8 mouse cellular contexts compared by ENCODE assay signal in genomic region chr11:58937909-58938308, GRCm38 (mm10). TPM values are rescaled to one million over a fixed set of nuclear protein-coding genes. Genes with fewer than 3 reads are reported as not detected.
DNase-seq lines count a peak whose midpoint lies in the region; ATAC-seq and TF ChIP-seq lines count a peak whose summit lies in the region.

No protein-coding gene starts in this region.

- no peak for ATAC-seq in lung, embryonic 14.5 days (ENCODE audit: insufficient read depth)
- ATAC-seq in embryonic facial prominence, embryonic 11.5 days (replicated peaks; ENCODE audit: insufficient number of reproducible peaks, low FRiP score, low TSS enrichment, low read depth): peak; percentile 5; the same call in 1 of the 2 replicates
- ATAC-seq in hindbrain, postnatal 0 days: 0 out of 2 replicates have a peak, but pooled peaks have one; percentile 0
- ATAC-seq in midbrain, embryonic 11.5 days (ENCODE audit: low FRiP score): peak; percentile 17; the same call in 1 of the 2 replicates

- DNase-seq in lung, embryonic 14.5 days: peak; percentile 53
- no peak for DNase-seq in lung, adult 18-20 months
- peak; percentile 52 for DNase-seq in embryonic facial prominence, embryonic 11.5 days (ENCODE audit: low spot score)
- DNase-seq in hindbrain, postnatal 0 days (ENCODE audit: low spot score): peak; percentile 49
- DNase-seq in midbrain, embryonic 11.5 days (ENCODE audit: low spot score, missing footprints): peak; percentile 93
- no peak for DNase-seq in frontal cortex, adult 2 months (ENCODE audit: extremely low spot score in 1 of 2, low spot score in 1 of 2)
- no peak for DNase-seq in gastrocnemius, postnatal 4 days (ENCODE audit: low spot score in 2 of 2)
- DNase-seq in adrenal gland, postnatal 10 days: no peak

- peaks cover 36% of the 10 kb centered on the region for H3K36me3 ChIP-seq in lung, embryonic 14.5 days (ENCODE audit: insufficient read depth)
- H3K36me3 ChIP-seq in embryonic facial prominence, embryonic 11.5 days (replicated peaks; ENCODE audit: control insufficient read depth, insufficient read depth, low read depth, low read length): peaks cover 11% of the 10 kb centered on the region
- H3K36me3 ChIP-seq in hindbrain, postnatal 0 days (ENCODE audit: insufficient read depth, low read length): peaks cover 27% of the 10 kb centered on the region; the same call in 1 of the 2 replicates
- peaks cover 12% of the 10 kb centered on the region for H3K36me3 ChIP-seq in midbrain, embryonic 11.5 days (ENCODE audit: control insufficient read depth, insufficient read depth, low read length)

- peak overlapping the region; percentile 94 for H3K4me3 ChIP-seq in lung, embryonic 14.5 days (ENCODE audit: low read depth, low read length)
- H3K4me3 ChIP-seq in embryonic facial prominence, embryonic 11.5 days (ENCODE audit: low read depth, low read length): peak overlapping the region; percentile 90
- H3K4me3 ChIP-seq in hindbrain, postnatal 0 days (ENCODE audit: low read length): peak overlapping the region; percentile 94
- peak overlapping the region; percentile 90 for H3K4me3 ChIP-seq in midbrain, embryonic 11.5 days (ENCODE audit: low read depth, low read length)

- H3K9me3 ChIP-seq in lung, embryonic 14.5 days (ENCODE audit: low read depth, low read length): no peaks in the 10 kb centered on the region
- no peaks in the 10 kb centered on the region for H3K9me3 ChIP-seq in embryonic facial prominence, embryonic 11.5 days (replicated peaks; ENCODE audit: control insufficient read depth, low read length)
- no peaks in the 10 kb centered on the region for H3K9me3 ChIP-seq in hindbrain, postnatal 0 days (ENCODE audit: low read length)
- no peaks in the 10 kb centered on the region for H3K9me3 ChIP-seq in midbrain, embryonic 11.5 days (ENCODE audit: control insufficient read depth, low read length)

- H3K27me3 ChIP-seq in lung, embryonic 14.5 days (ENCODE audit: insufficient read depth, low read length): no peaks in the 10 kb centered on the region
- no peaks in the 10 kb centered on the region for H3K27me3 ChIP-seq in embryonic facial prominence, embryonic 11.5 days (ENCODE audit: control insufficient read depth, insufficient read depth, low read length)
- H3K27me3 ChIP-seq in hindbrain, postnatal 0 days (ENCODE audit: insufficient read depth, low read length): no peaks in the 10 kb centered on the region
- no peaks in the 10 kb centered on the region for H3K27me3 ChIP-seq in midbrain, embryonic 11.5 days (ENCODE audit: control insufficient read depth, insufficient read depth, low read length)

- no peak for TF ChIP-seq CTCF in lung, embryonic 14.5 days (IDR thresholded peaks at IDR 0.05; ENCODE audit: low read depth)
- no peak for TF ChIP-seq CTCF in hindbrain, postnatal 0 days (IDR thresholded peaks at IDR 0.05; ENCODE audit: low read depth)

- peak overlapping the region; percentile 91 for H3K9ac ChIP-seq in lung, embryonic 14.5 days
- H3K9ac ChIP-seq in embryonic facial prominence, embryonic 11.5 days (replicated peaks; ENCODE audit: low read length): peak overlapping the region; percentile 97
- H3K9ac ChIP-seq in hindbrain, postnatal 0 days (replicated peaks; ENCODE audit: low read length): peak overlapping the region; percentile 98
- peak overlapping the region; percentile 97 for H3K9ac ChIP-seq in midbrain, embryonic 11.5 days (ENCODE audit: low read length)

- H3K27ac ChIP-seq in lung, embryonic 14.5 days (ENCODE audit: low read depth): peak overlapping the region; percentile 95; the same call in 1 of the 2 replicates
- H3K27ac ChIP-seq in embryonic facial prominence, embryonic 11.5 days (replicated peaks; ENCODE audit: low read depth, low read length): 0 out of 2 replicates have a peak overlapping the region, but pooled peaks have one; percentile 81
- H3K27ac ChIP-seq in hindbrain, postnatal 0 days: peak overlapping the region; percentile 97
- H3K27ac ChIP-seq in midbrain, embryonic 11.5 days (ENCODE audit: low read depth, low read length): peak overlapping the region; percentile 84

- H3K4me1 ChIP-seq in lung, embryonic 14.5 days (ENCODE audit: insufficient read depth): peaks cover 4% of the 10 kb centered on the region; the same call in 1 of the 2 replicates
- H3K4me1 ChIP-seq in embryonic facial prominence, embryonic 11.5 days (ENCODE audit: control insufficient read depth, insufficient read depth, low read length): peaks cover 3% of the 10 kb centered on the region; the same call in 1 of the 2 replicates
- H3K4me1 ChIP-seq in hindbrain, postnatal 0 days (ENCODE audit: insufficient read depth, low read length): peaks cover 12% of the 10 kb centered on the region; the same call in 1 of the 2 replicates
- H3K4me1 ChIP-seq in midbrain, embryonic 11.5 days (ENCODE audit: control insufficient read depth, insufficient read depth, low read length): peaks cover 14% of the 10 kb centered on the region

- WGBS in lung, embryonic 14.5 days: 2% methylated on average over 13 of the region's 13 CpGs
- WGBS in embryonic facial prominence, embryonic 11.5 days: under 1% methylated on average over 13 of the region's 13 CpGs
- WGBS in hindbrain, postnatal 0 days: 1% methylated on average over 13 of the region's 13 CpGs
- 3% methylated on average over 13 of the region's 13 CpGs for WGBS in midbrain, embryonic 11.5 days

- peak overlapping the region; percentile 92 for H3K4me2 ChIP-seq in lung, embryonic 14.5 days
- H3K4me2 ChIP-seq in embryonic facial prominence, embryonic 11.5 days (ENCODE audit: low read depth, low read length): peak overlapping the region; percentile 77
- peak overlapping the region; percentile 87 for H3K4me2 ChIP-seq in hindbrain, postnatal 0 days (ENCODE audit: low read depth, low read length)
- H3K4me2 ChIP-seq in midbrain, embryonic 11.5 days: peak overlapping the region; percentile 98

RNA-seq across cellular contexts. Expression of gene Rnf187, which starts 0.8 kb away (rescaled TPM):
- polyA plus RNA-seq in lung, embryonic 14.5 days (2014; fragmentation: Nextera tagmentation; extraction: Ambion mirVana): 273 and 293 TPM in 2 replicates
- polyA plus RNA-seq in embryonic facial prominence, embryonic 11.5 days (2014; fragmentation: Nextera tagmentation; extraction: Ambion mirVana): 315 and 331 TPM in 2 replicates
- 975 and 1,069 TPM in 2 replicates for total RNA-seq in hindbrain, postnatal 0 days (2014; rRNA removed)
- 649 and 670 TPM in 2 replicates for polyA plus RNA-seq in hindbrain, postnatal 0 days (2015; fragmentation: Nextera tagmentation; extraction: Ambion mirVana)
- 354 and 381 TPM in 2 replicates for polyA plus RNA-seq in midbrain, embryonic 11.5 days (2014; fragmentation: Nextera tagmentation; extraction: Ambion mirVana)
- 554 and 589 TPM in 2 replicates for polyA plus RNA-seq in frontal cortex, adult 2 months (2012; rRNA removed)
- 100 to 1,000 TPM; 161 to 162 TPM for total RNA-seq in gastrocnemius, postnatal 4 days (2021)
- total RNA-seq in adrenal gland, postnatal 10 days (2021): 100 to 1,000 TPM; 154 to 156 TPM

RNA-seq across cellular contexts. Expression of gene Hist3h2ba, which starts 10.8 kb away (rescaled TPM):
- 9.0 and 9.5 TPM in 2 replicates for polyA plus RNA-seq in lung, embryonic 14.5 days (2014; fragmentation: Nextera tagmentation; extraction: Ambion mirVana)
- polyA plus RNA-seq in embryonic facial prominence, embryonic 11.5 days (2014; fragmentation: Nextera tagmentation; extraction: Ambion mirVana): 45.1 and 52.2 TPM in 2 replicates
- 625 and 1,276 TPM in 2 replicates for total RNA-seq in hindbrain, postnatal 0 days (2014; rRNA removed)
- 103 and 109 TPM in 2 replicates for polyA plus RNA-seq in hindbrain, postnatal 0 days (2015; fragmentation: Nextera tagmentation; extraction: Ambion mirVana)
- 99.9 and 101 TPM in 2 replicates for polyA plus RNA-seq in midbrain, embryonic 11.5 days (2014; fragmentation: Nextera tagmentation; extraction: Ambion mirVana)
- 174 and 184 TPM in 2 replicates for polyA plus RNA-seq in frontal cortex, adult 2 months (2012; rRNA removed)
- 10 to 100 TPM in 1 of 2 experiments, 1 to 10 TPM in 1; 9.8 to 17.0 TPM for total RNA-seq in gastrocnemius, postnatal 4 days (2021)
- total RNA-seq in adrenal gland, postnatal 10 days (2021): 10 to 100 TPM; 23.0 to 32.1 TPM

RNA-seq across cellular contexts. Expression of gene Hist3h2a, which starts 16.6 kb away (rescaled TPM):
- 18.1 and 18.5 TPM in 2 replicates for polyA plus RNA-seq in lung, embryonic 14.5 days (2014; fragmentation: Nextera tagmentation; extraction: Ambion mirVana)
- 33.0 and 35.0 TPM in 2 replicates for polyA plus RNA-seq in embryonic facial prominence, embryonic 11.5 days (2014; fragmentation: Nextera tagmentation; extraction: Ambion mirVana)
- 218 and 236 TPM in 2 replicates for total RNA-seq in hindbrain, postnatal 0 days (2014; rRNA removed)
- 49.6 and 53.3 TPM in 2 replicates for polyA plus RNA-seq in hindbrain, postnatal 0 days (2015; fragmentation: Nextera tagmentation; extraction: Ambion mirVana)
- polyA plus RNA-seq in midbrain, embryonic 11.5 days (2014; fragmentation: Nextera tagmentation; extraction: Ambion mirVana): 57.8 and 61.8 TPM in 2 replicates
- polyA plus RNA-seq in frontal cortex, adult 2 months (2012; rRNA removed): 54.3 and 57.7 TPM in 2 replicates
- 10 to 100 TPM; 37.1 to 42.7 TPM for total RNA-seq in gastrocnemius, postnatal 4 days (2021)
- 10 to 100 TPM; 30.8 to 37.5 TPM for total RNA-seq in adrenal gland, postnatal 10 days (2021)

RNA-seq across cellular contexts. Expression of gene Trim17, which starts 16.6 kb away (rescaled TPM):
- 0.14 and 0.22 TPM in 2 replicates for polyA plus RNA-seq in lung, embryonic 14.5 days (2014; fragmentation: Nextera tagmentation; extraction: Ambion mirVana)
- polyA plus RNA-seq in embryonic facial prominence, embryonic 11.5 days (2014; fragmentation: Nextera tagmentation; extraction: Ambion mirVana): 0.14 and 0.39 TPM in 2 replicates
- 2.8 and 4.3 TPM in 2 replicates for total RNA-seq in hindbrain, postnatal 0 days (2014; rRNA removed)
- 0.55 and 0.74 TPM in 2 replicates for polyA plus RNA-seq in hindbrain, postnatal 0 days (2015; fragmentation: Nextera tagmentation; extraction: Ambion mirVana)
- polyA plus RNA-seq in midbrain, embryonic 11.5 days (2014; fragmentation: Nextera tagmentation; extraction: Ambion mirVana): 0.45 and 0.62 TPM in 2 replicates
- polyA plus RNA-seq in frontal cortex, adult 2 months (2012; rRNA removed): 7.8 and 9.7 TPM in 2 replicates
- under 1 TPM; 0.23 to 0.29 TPM for total RNA-seq in gastrocnemius, postnatal 4 days (2021)
- total RNA-seq in adrenal gland, postnatal 10 days (2021): under 1 TPM; 0.09 TPM

RNA-seq across cellular contexts. Expression of gene Btnl10, which starts 20.2 kb away (rescaled TPM):
- not detected in 2 replicates for polyA plus RNA-seq in lung, embryonic 14.5 days (2014; fragmentation: Nextera tagmentation; extraction: Ambion mirVana)
- polyA plus RNA-seq in embryonic facial prominence, embryonic 11.5 days (2014; fragmentation: Nextera tagmentation; extraction: Ambion mirVana): 0.04 and 0.10 TPM in 2 replicates
- not detected in 2 replicates for total RNA-seq in hindbrain, postnatal 0 days (2014; rRNA removed)
- 0.04 TPM in 1 of 2 replicates, not detected in the other for polyA plus RNA-seq in hindbrain, postnatal 0 days (2015; fragmentation: Nextera tagmentation; extraction: Ambion mirVana)
- polyA plus RNA-seq in midbrain, embryonic 11.5 days (2014; fragmentation: Nextera tagmentation; extraction: Ambion mirVana): not detected in 2 replicates
- polyA plus RNA-seq in frontal cortex, adult 2 months (2012; rRNA removed): 0.19 and 0.26 TPM in 2 replicates
- total RNA-seq in gastrocnemius, postnatal 4 days (2021): under 1 TPM in 1 of 2 experiments, not detected in 1; 0.18 TPM
- total RNA-seq in adrenal gland, postnatal 10 days (2021): 1 to 10 TPM; 1.2 to 2.1 TPM

Comparison
In these comparisons a context has a peak if more than half of its experiments do, and no peak if none do; other contexts are left out.
1. DNase-seq: peak in lung, embryonic 14.5 days (single experiment), embryonic facial prominence, embryonic 11.5 days (single experiment), hindbrain, postnatal 0 days (single experiment) and midbrain, embryonic 11.5 days (single experiment); none in lung, adult 18-20 months (0 of 2), frontal cortex, adult 2 months (0 of 2), gastrocnemius, postnatal 4 days (0 of 2) and adrenal gland, postnatal 10 days (single experiment).
2. Peak in every context shown above with its lines, with median percentiles within 50 percentile points of each other: H3K27ac ChIP-seq, H3K4me2 ChIP-seq, H3K4me3 ChIP-seq and H3K9ac ChIP-seq.